Mouse (Mus musculus): ENCODE measurements at regions not wholly inside any gene's neighbourhood (a gene's known extent, or its start where the extent isn't known, plus 50 kb on each side); places are given as distances from the start of the nearest gene placed in this dataset.

GRCm38 (mm10) chr14:17004714-17005113 lies 185.8 kb upstream of the Rarb start:
- no peak for TF ChIP-seq POLR2A (IDR thresholded peaks at IDR 0.05; ENCODE audit: extremely low read depth, insufficient read depth, low read length)
- no peak for TF ChIP-seq CTCF (IDR thresholded peaks at IDR 0.05; ENCODE audit: low read depth, low read length)

Data from liver, adult 2 months (tissue).